Mouse (Mus musculus) megakaryocyte, adult 5-6 weeks (primary cell): ENCODE measurements around the gene Map3k12. TPM values are rescaled to one million over a fixed set of nuclear protein-coding genes. Genes with fewer than 3 reads are reported as not detected.

ENCODE experiments used
- ATAC-seq: 2 replicates; pipeline ENCODE4 v1.8.0; 2016; ENCODE audit warnings: mild to moderate bottlenecking, inconsistent platforms; ENCODE audit not compliant: poor library complexity, severe bottlenecking
- total RNA-seq, 2 experiments: library from RNA; stranded (forward) in 1 of 2; stranded (reverse) in 1 of 2; fragments of 153-499, 151-499 nt in 1 of 2; fragments of 221-1000, 200-1000 nt in 1 of 2; gene quantifications; 2 replicates each; pipeline versions ENCODE4 v1.2.3 to v1.2.4; 2015 to 2017

Gene Map3k12
- 0.09 and 0.27 TPM in 2 replicates for total RNA-seq (2015)
- 0.33 and 0.85 TPM in 2 replicates for total RNA-seq (2017)

DNA sequence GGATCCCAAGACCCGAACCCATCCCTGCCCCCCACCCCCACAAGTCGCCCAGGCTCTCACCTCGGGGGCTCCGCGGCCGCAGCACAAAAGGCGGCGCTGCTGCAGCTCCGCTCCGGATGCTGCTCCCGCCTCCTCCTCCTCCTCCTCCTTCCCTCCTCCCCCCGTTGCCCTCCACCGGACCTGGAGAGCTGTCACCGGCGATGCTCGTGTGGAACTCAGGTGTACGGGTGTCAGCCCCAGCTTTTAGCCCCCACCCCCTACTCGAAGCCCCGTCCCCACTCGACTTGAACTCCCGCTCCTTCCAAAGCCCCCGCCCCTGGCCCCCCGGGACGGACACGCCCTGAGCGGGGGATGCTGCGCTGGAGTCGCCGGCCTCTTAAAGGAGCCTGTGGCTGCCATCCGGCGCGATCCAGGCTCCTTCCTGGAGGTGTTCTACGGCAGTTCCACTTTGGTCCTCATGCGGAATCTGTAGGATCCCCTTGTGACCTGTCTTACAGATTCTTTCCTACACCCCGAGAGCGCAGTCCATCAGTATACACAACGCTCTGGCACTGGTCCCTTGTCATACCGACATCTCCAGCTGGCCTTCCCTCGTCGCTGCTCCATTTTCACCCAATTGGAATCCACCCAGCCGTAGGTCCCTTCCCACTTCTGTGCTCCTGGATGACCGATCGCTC, at the start of gene Map3k12:
TSS of gene Map3k12 (minus strand) at position 337 of the 677 bp plus-strand sequence.
- no peak for ATAC-seq

DNA sequence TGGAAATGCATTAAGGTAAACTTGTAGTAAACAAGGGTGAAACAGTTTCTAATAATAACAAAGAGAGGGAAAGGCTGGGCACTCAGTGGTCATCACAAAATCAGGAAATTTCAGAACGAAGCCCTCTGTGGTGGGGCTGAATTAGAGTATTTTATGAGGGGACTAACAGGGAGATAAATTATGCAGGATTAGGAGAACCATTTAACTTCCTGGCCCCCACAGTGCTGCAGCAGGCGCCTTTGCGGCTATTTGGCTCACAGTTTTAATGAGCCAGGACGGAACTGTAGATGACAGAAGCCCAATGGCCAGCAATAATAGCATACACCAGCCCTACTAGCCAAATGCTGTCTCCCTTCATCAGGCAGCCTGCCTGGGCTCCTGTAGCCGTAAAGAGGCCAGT, 46.8 kb upstream of the Map3k12 start:
- no peak for ATAC-seq

DNA sequence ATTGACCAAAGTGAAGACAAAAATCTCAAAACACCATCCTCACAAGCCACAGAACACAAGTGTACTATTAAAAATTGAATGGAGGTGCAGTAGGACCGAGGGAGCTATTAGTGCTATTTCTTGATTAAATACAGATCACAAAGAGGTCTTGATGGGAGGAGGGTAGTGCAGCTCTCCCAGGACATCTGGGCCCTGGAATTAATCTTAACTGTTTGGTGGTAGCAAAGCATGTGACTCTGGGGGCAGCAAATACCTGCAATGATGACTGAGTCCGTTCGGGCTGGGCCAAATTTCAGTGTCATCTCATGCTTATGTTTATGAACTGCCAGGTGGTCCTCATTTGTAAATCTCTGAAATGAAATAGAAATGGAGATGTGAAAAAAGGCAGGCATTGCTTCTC, 46.2 kb upstream of the Map3k12 start:
- ATAC-seq = no peak

DNA sequence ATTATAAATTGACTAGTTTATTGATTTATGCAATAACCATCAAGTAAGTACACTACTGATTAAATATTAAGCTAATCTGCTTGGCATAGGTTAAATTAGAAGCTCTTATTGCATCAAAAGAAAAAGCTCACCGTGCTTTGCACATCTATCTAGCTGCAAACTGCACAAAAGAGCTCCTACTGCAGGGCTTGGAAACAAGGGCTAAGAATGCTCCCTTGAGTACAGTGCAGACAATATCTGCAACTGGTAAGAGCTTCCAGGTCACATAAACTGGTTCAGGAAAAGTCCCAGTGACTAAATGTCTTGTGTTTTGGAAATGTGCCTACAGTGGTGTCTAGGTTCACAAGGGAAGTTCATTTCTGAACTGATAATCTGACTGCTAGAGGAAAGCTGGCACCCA, 45.6 kb upstream of the Map3k12 start:
- no peak for ATAC-seq

DNA sequence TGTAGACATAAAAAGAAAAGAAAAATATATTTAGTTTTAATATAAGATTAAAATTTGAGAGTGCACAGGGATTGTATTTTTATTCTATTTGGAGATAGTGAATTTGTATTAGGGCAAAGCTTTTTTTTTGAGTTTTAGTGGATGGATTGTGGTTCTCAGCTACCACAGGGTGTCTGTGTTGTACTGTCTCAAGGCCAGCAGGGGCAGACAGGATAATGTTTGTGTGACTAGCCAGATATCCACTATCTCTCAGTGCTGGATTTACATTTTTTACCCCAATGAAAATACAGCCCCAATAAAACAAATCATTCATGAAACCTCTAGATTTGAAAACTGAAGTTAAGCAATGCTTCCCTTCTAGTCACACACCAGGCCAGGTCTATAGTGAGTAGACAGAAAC, 40.7 kb upstream of the Map3k12 start:
- no peak for ATAC-seq

DNA sequence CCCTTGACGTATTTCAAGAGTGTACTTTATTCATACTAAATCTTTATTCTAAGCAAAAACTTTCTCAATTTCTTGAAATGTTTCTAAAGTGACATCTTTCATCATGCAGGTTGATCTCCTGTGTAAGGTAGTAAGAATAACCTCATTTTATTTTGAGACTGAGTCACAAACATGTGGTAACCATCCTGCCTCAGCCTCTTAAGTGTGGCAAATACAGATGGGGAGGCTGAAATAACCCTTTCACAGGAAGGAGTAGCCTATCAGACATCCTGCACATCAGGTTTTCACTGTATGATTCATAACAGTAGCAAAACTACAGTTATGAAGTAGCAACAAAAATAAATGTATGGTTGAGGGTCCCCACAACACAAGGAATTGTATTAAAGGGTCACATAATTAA, 38.7 kb upstream of the Map3k12 start:
- no peak for ATAC-seq

DNA sequence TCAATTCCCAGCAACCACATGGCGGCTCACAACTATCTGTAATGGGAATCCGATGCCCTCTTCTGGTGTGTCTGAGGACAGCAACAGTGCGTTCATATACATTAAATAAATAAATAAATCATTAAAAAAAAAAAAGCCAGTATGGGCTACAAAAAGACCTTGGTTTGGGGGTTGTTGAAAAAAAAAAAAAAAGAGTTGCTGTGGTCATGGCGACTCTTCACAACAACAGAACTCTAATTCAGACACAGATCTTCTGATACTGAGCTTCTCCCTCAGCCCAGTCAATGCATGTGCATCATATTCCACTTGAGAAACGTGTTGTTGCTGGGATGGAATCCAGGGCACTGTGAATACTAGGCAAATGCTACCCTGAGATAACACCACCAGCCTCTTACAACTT, 35.7 kb upstream of the Map3k12 start:
- no peak for ATAC-seq

DNA sequence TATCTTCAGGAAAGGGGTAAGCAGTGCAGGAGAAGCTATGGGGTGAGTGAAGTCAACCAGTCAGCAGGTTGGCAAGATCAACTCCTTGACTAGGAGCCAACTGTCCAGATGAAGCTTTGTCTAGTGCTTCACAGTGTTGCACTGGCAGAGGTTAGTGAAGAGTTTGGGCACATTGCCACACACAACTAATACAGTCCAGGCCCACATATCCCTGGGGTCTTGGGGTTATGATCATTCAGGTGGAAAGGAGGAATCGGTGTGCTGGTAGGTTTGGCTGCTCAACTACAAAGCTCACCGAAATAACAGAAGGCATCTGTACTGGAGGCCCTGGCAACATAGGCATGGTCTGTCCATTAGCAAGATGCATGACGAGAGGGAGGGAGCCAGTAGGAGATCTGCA, 30.6 kb upstream of the Map3k12 start:
- ATAC-seq = no peak

DNA sequence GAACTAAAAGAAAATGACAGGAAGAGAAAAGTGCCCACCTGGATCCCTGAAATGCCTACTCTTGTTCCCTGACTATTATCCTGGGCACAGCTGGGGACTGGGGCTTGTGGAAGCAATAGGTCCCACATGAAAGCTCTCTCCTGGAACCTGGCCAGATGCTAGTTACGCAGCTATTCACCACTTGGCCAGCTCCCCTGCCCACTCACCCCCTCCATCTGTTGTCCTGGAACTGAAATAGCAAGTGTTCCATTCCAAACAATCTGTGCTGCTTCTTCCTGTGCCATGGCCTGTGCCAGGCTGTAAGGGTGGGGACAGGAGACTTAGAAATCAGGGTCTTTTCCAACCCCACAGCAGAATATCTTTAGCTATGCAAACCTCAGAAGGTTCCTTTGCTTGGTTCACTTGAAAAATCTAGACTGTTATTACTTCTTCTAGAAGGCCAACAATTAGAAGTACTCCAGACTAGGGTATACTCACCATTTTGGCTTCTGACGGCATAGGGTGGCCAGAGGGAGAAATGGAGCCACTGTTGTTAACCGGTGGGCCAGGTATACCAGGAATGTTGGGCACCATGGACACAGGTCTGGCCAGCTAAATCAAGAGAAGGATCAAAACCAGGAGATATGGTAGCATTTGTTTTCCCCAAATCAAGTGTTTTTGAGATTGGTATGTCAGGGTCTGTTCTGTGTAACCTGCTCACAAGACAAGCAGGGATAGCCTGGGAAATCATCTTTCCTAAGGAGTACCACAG, 30.0 kb upstream of the Map3k12 start:
- ATAC-seq = no peak

DNA sequence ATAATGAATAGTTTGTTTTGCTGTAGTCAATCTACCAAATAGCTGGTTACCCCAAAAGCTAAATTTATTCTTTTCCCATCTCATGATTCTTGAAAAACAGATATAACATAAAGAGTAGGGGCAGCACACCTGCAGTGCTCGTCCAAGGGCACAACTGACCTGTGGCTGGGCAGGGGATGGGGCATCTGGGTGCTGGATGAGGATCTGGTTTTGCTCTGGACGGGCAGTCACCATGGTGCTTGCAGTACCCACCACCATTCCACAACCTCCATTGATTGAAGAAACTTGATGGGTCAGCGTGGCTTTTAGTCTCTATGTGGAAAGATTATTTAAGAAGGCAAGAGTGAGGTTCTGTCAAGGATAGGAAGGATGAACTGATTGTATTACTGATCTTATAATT, 29.4 kb upstream of the Map3k12 start:
- no peak for ATAC-seq

DNA sequence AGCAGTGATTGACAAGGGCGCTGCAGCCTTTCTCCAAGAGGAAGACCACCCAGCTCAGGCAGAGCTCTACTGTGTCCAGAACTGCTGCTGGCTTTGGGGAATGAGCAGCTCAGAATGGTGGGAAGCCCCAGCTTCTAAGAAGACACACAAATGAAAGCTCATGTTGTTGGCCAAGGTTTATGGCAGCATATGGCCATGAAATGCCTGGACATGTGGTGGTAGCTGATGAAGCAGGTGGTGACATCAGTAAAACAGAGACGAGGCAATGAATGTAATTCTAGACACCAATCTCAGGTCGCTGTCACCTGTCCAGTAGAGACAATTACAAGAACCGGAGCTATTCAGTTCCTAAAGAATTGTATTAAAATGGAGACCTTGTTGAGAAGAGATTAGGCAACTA, 27.9 kb upstream of the Map3k12 start:
- no peak for ATAC-seq

DNA sequence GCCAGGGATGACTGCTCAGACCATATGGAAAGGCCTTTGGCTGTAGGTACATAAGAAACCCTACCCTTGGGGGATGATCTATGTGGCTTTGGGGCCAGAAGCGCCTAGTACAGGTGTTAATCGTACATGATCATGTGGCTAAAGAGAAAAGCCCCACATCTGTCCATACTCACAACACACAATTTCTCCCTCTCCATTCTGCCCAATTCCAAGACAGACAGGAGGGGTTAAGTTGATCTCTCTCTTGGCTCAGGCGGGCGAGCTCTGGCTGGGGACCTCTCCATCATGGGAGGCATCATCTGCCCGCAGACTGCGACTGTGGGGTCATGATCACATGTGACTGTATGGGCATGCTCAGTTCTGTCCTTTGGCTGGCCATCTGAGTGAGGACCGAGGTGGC, 17.1 kb upstream of the Map3k12 start:
- no peak for ATAC-seq

DNA sequence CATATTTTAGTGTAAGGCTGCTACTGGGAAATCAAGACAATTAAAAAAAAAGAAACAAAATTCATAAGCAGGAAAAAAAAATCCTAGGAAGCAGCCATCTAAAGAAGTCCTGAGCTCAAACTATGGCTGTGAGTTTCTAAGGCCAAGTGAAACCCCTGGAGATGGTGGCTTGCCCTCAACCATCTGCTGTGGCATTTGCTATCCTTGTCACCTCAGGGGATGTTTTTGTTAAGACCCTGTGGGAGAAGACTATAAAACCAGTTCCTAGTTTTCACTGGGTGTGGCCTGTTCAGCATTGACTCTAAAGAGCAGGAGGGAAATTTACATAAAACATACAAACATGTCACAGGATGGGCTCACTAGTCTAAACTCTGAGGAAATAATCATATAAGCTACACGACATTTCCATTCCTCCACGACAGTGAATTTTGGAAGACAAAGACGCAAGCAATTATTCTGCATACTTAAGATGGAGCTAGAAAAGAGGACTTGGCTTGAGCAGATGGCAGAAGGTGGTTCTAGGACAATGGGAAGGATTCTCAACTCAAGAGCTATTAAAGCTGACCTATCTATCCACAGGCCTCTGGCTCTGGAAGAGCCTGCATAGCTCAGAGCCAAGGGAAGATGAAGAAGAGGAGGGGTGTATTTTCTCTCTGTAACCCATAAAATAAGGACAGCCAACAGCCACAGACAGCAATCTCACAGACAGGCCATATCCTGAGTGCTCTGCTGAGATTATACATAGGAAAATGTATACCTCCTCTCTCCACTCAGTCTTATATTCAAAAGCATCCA, 15.4 kb upstream of the Map3k12 start:
- no peak for ATAC-seq

DNA sequence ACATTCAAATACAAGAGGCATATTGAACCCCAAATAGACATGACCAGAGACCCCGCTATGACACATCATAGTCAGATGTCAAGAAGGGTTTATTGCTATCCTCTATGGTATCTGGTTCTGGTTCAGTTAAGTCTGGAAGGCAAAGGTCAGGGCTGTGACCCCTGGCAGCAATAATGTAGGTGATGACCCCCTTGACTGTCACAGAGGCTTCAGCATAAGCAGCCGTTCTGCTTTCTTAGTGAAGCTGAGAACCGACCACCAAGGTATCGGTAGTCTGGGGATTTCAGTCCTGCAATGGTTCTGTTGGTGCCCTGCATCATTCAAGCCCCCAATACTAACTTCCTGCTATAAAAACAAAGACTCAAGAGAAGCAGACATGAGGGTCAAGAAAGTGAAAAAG, 14.7 kb upstream of the Map3k12 start:
- no peak for ATAC-seq

DNA sequence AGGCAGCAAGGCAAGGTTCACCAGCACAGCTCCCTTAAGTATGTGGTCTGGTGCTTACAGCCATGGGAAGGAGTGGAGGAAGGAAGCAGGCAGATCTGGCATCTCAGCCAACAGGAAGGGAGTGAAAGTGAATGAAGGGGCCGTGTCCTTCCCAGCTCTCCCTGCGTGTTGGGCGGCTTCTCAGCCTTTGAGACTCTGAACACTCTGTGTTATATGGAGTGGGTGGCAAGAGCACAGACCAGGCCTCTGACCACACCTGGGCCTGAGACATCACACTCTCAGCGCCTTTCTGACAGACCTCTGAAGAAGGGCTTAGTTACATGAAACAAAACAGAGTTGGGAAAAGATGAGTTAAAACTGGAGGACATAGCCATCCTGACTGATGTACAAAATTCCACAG, 13.7 kb upstream of the Map3k12 start:
- no peak for ATAC-seq

DNA sequence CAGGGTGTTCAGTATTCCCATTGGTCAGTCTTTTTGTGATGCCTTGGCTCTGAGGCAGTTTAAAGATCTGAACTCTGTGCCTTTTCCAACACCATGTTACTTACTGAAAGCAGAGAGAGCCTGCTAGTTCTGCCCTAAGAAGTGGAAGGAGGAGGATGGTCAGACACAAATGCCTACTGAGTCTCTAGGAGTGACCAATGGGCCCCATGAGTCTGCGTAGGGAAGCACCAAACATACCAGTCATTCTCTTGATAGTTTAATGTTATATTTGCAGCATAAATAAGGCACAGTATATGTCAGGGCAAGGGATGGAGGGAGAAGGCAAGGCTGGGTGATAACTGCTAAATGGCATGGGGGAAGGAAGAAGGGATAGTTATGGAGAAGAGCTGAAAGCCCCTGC, 11.5 kb upstream of the Map3k12 start:
- no peak for ATAC-seq

DNA sequence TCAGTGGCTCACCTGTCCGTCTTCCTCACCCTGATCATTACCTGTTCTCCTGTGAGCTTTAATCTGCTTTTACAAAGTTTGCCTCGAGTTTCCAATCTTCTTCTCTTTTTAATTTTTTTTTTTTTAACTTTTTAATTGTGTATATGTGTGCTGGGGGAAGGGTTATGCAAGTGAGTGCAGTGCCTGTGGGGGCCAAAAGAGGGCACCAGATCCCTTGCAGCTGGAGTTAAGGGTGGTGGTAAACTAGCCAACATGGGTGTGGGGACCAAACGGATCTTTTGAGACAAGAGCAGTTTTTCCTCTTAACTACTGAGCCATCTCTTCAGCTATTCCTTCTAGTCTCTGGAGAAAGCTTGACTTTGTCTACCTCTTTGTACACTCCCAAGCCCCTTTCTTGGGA, 11.1 kb upstream of the Map3k12 start:
- ATAC-seq = no peak

DNA sequence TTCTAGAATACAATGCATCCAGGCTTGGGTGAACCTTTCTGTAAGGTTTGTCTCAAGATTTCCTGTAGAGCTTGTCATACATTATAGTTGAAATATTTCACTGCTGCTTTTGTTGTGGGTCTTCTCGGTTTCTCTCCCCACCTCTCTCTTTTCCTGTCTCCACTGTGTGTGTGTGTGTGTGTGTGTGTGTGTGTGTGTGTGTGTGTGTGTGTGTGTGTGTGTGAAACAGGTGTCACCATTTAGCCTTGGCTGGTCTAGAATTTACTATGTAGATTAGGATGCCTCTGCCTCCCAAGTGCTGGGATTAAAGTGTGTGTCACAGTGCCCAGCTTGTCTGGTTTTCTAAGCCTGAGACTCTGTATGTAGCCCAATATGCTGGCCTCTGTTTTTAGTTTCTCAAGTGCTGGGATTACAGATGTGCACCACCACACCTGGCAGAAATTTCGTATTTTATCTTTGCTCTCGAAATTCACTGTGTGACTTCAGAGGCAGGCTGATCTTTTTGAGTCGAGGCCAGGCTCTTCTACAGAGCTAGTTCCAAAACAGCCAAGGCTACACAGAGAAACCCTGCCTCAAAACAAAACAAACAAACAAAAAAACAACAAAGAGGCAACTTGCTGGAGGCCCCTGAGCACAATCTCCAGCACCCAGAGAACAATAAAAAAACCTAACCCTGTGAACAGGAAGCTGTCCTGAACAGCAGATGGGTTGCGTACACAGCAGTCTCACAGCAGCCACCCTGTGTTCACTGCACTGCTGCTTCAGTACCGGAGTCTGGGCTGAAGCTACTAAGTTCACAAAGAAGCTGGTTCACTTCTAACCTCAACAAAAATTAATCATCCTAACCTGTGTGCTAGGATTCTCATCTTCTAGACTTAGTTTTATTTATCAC, 9.5 kb upstream of the Map3k12 start:
- no peak for ATAC-seq

DNA sequence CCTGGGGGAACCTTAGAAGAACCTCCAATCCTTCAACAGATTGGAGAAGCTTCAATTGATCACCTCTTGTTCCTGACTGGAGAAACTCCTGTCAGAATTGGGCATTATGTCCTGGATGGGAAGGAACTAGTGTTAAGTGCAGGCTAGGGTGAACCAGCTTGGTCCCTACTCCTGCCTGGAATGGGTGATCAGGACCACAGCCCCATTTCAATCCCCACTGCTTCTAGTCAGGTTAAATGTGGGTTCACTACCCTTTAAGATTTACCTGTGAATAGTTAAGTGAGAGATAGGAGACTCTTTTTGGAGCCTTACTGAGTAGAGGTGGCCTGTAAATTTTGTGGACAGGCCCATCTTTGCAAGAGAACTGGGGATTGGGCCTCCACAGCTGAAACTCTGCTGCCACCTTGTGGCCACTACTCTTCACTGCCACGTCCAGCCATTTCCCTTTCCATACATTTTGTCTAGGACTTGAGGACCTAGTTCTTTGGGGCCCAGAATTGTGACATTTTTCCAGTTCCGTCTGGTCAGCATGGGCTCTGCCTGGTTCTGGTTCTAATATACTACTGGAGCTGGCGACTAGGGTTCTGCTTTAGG, 8.1 kb upstream of the Map3k12 start, which contains the start of gene Npff:
TSS of gene Npff (minus strand) at position 51 of the 594 bp plus-strand sequence.
- peak; percentile 90 for ATAC-seq

DNA sequence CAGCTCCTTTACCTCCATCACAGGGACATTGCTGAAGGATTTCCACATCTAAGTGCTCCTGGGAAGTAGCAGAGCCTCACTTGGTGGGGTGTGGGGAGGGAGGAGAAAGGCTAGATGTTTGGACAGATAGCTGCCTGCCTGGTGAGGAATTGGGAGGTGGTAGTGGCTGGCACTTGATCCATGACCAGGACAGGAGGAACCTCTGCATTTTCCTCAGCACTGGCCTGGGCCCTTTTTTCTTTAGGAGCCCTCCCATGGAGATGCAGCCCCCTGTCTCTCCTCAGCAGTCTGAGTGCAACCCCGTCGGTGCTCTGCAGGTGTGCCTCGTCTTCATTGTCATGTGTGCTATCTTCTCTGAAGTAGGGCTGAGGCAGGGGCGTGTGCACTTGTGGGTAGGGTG, 4.6 kb upstream of the Map3k12 start:
- no peak for ATAC-seq
